Mouse (Mus musculus): ENCODE measurements around the gene Serpinb8. TPM values are rescaled to one million over a fixed set of nuclear protein-coding genes. Genes with fewer than 3 reads are reported as not detected.

The Serpinb8 gene
- polyA plus RNA-seq, 1 experiment, result 5.2 TPM

- no peak for DNase-seq
- 26% methylated on average over 4 of the region's 4 CpGs for WGBS
- Histone ChIP-seq H3K4me3 (replicated peaks; ENCODE audit: extremely low read depth, low read depth, low read length) (no peak overlapping the region), H3K4me1 (ENCODE audit: control insufficient read depth, insufficient read depth, low read length) (no peaks in the 10 kb centered on the region)
- TF ChIP-seq CTCF (IDR thresholded peaks at IDR 0.05; ENCODE audit: insufficient read depth, low read length) (no peak), POLR2A (IDR thresholded peaks at IDR 0.05; ENCODE audit: borderline replicate concordance, extremely low read depth, low read depth, low read length) (no peak)
Observed at GRCm38 (mm10) chr1:107635936-107636335, 46.1 kb downstream of the Serpinb8 start.

DNA sequence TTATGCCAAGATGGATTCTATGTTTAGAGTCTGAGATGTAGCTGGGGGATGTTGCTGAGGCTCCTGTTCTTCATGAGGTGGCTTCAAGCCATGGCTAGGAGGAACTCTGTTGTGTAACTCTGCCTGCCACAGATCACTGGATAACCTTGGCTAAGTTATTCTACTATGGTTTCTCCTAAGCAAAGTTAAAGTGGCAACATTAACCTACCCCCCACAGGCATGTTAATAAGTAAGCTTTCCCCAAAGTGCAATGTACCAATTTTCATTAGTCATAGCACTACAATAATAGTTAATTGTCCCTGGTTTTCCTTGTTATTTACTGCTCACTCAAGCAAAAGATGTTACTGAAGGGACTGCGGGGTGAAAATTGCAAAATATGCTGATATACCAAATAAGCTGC lies 48.2 kb downstream of the Serpinb8 start:
- no peaks in the 10 kb centered on the region for H3K4me1 ChIP-seq (ENCODE audit: control insufficient read depth, insufficient read depth, low read length)
- no peak for DNase-seq
- TF ChIP-seq POLR2A (IDR thresholded peaks at IDR 0.05; ENCODE audit: borderline replicate concordance, extremely low read depth, low read depth, low read length) (no peak), CTCF (IDR thresholded peaks at IDR 0.05; ENCODE audit: insufficient read depth, low read length) (no peak)
- WGBS, result 81% methylated on average over 1 of the region's 1 CpGs
- H3K4me3 ChIP-seq (replicated peaks; ENCODE audit: extremely low read depth, low read depth, low read length), result no peak overlapping the region

GRCm38 (mm10) chr1:107638459-107638858 lies 48.7 kb downstream of the Serpinb8 start:
- TF ChIP-seq POLR2A (IDR thresholded peaks at IDR 0.05; ENCODE audit: borderline replicate concordance, extremely low read depth, low read depth, low read length) (no peak), CTCF (IDR thresholded peaks at IDR 0.05; ENCODE audit: insufficient read depth, low read length) (no peak)
- Histone ChIP-seq H3K4me3 (replicated peaks; ENCODE audit: extremely low read depth, low read depth, low read length) (no peak overlapping the region), H3K4me1 (ENCODE audit: control insufficient read depth, insufficient read depth, low read length) (no peaks in the 10 kb centered on the region)
- 86% methylated on average over 3 of the region's 3 CpGs for WGBS
- DNase-seq, result no peak

GRCm38 (mm10) chr1:107642457-107643118 lies 52.8 kb downstream of the Serpinb8 start:
- H3K4me3 ChIP-seq (replicated peaks; ENCODE audit: extremely low read depth, low read depth, low read length), result no peak overlapping the region
- TF ChIP-seq POLR2A (IDR thresholded peaks at IDR 0.05; ENCODE audit: borderline replicate concordance, extremely low read depth, low read depth, low read length) (no peak), CTCF (IDR thresholded peaks at IDR 0.05; ENCODE audit: insufficient read depth, low read length) (no peak)
- no peaks in the 10 kb centered on the region for H3K4me1 ChIP-seq (ENCODE audit: control insufficient read depth, insufficient read depth, low read length)
- DNase-seq, result no peak
- 86% methylated on average over 2 of the region's 2 CpGs for WGBS

DNA sequence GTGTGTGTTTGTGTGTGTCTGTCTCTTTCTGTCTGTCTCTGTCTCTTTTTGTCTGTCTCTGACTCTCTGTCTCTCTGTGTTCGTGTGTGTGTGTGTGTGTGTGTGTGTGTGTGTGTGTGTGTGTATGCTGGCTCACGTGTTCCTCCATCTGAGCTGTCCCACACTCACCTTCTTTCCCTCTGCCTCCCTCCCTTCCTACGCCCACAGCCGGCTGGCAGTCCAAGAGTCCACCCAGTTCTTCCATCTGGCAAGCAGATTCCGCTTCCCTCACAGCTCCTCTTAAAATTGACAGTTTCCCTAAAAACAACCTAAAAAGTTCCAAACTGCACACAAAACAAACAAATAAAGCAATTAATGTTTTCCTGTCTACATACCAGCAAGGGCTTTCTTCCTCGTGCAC lies 55.3 kb downstream of the Serpinb8 start:
- TF ChIP-seq CTCF (IDR thresholded peaks at IDR 0.05; ENCODE audit: insufficient read depth, low read length) (no peak), POLR2A (IDR thresholded peaks at IDR 0.05; ENCODE audit: borderline replicate concordance, extremely low read depth, low read depth, low read length) (no peak)
- WGBS, result 41% methylated on average over 6 of the region's 6 CpGs
- DNase-seq, result no peak
- Histone ChIP-seq H3K4me1 (ENCODE audit: control insufficient read depth, insufficient read depth, low read length) (no peaks in the 10 kb centered on the region), H3K4me3 (replicated peaks; ENCODE audit: extremely low read depth, low read depth, low read length) (no peak overlapping the region)

DNA sequence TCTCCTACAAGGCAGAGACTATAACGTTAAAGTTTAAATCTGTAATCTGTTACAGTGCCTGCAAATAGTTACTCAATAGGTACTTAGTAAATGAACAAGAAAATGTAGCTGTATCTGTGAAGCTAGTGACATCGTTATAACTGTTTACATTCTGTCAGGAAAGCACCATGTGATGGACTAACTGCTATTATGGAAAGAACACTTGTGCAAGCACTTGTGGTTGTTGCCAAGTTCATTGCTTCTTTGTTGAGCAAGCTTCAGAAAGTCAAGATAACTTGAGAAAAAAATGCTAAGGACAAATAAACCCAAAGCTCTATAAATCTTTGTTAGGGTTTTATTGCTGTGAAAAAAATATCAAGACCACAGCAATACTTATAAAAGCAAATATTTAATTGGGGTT lies 67.9 kb downstream of the Serpinb8 start:
- no peak for DNase-seq
- no peak overlapping the region for H3K4me3 ChIP-seq (replicated peaks; ENCODE audit: extremely low read depth, low read depth, low read length)
- 46% methylated on average over 2 of the region's 2 CpGs for WGBS
- TF ChIP-seq POLR2A (IDR thresholded peaks at IDR 0.05; ENCODE audit: borderline replicate concordance, extremely low read depth, low read depth, low read length), result no peak
- TF ChIP-seq CTCF (IDR thresholded peaks at IDR 0.05; ENCODE audit: insufficient read depth, low read length), result no peak
- no peaks in the 10 kb centered on the region for H3K4me1 ChIP-seq (ENCODE audit: control insufficient read depth, insufficient read depth, low read length)

Other genes with a start within 250 kb of the Serpinb8 start
- 2.4 TPM in 1 of 2 replicates, not detected in the other for gene Serpinb11, start 228.8 kb upstream of the Serpinb8 start, polyA plus RNA-seq (2012; rRNA removed)
- gene Serpinb7, start 190.4 kb upstream of the Serpinb8 start, polyA plus RNA-seq (2012; rRNA removed), result 1.3 TPM in 1 of 2 replicates, not detected in the other
- 0.26 and 3.8 TPM in 2 replicates for gene Serpinb2, start 78.6 kb upstream of the Serpinb8 start, polyA plus RNA-seq (2012; rRNA removed)